Mouse (Mus musculus) forebrain, embryonic 15.5 days (tissue): ENCODE results near the gene Atl1. TPM values are rescaled to one million over a fixed set of nuclear protein-coding genes. Genes with fewer than 3 reads are reported as not detected.

Experiments
- ATAC-seq: fragments of 200-750 bp; cut with Nextera tagmentation; replicated peaks from 2 replicates; pipeline ENCODE4 v1.8.0; 2017; ENCODE audit warnings: mild to moderate bottlenecking, moderate TSS enrichment, moderate library complexity
- H3K27ac ChIP-seq: fragments of 300-500 bp; sonication (generic); replicated peaks from 2 replicates; pipeline ENCODE4 v1.5.1; 2015; ENCODE audit warnings: mild to moderate bottlenecking, inconsistent platforms
- H3K27me3 ChIP-seq: fragments of 300-500 bp; sonication (generic); 2 replicates; pipeline ENCODE4 v1.6.1; 2015; ENCODE audit warnings: inconsistent platforms
- H3K36me3 ChIP-seq: fragments of 300-500 bp; sonication (generic); 2 replicates; pipeline ENCODE4 v1.6.1; 2015; ENCODE audit warnings: mild to moderate bottlenecking, inconsistent platforms
- H3K4me1 ChIP-seq: fragments of 300-500 bp; sonication (generic); 2 replicates; pipeline ENCODE4 v1.6.1; 2015; ENCODE audit warnings: inconsistent platforms
- H3K4me2 ChIP-seq: fragments of 300-500 bp; sonication (generic); replicated peaks from 2 replicates; pipeline ENCODE4 v1.6.1; 2015; ENCODE audit warnings: mild to moderate bottlenecking, inconsistent platforms
- H3K4me3 ChIP-seq: fragments of 300-500 bp; sonication (generic); 2 replicates; pipeline ENCODE4 v1.5.1; 2015; ENCODE audit warnings: mild to moderate bottlenecking, inconsistent platforms
- H3K9ac ChIP-seq: fragments of 300-500 bp; sonication (generic); replicated peaks from 2 replicates; pipeline ENCODE4 v1.6.1; 2015; ENCODE audit warnings: mild to moderate bottlenecking, inconsistent platforms
- H3K9me3 ChIP-seq: fragments of 300-500 bp; sonication (generic); 2 replicates; pipeline ENCODE4 v1.6.1; 2016; ENCODE audit warnings: inconsistent platforms
- WGBS: fragments of 180-500 bp; shearing (Covaris S2); methylation state at CpG from one replicate; pipeline ENCODE4 v1.1.7; 2015; ENCODE audit warnings: mixed read lengths; 5-methylcytosine and 5-hydroxymethylcytosine counted together
- polyA plus RNA-seq: library from polyadenylated mRNA; unstranded; fragments of >200 nt; fragmentation: Nextera tagmentation; extraction: Ambion mirVana; gene quantifications from 2 replicates; pipeline ENCODE4 v1.2.1, GENCODE M21; 2015

Atl1 gene
- polyA plus RNA-seq, 1 experiment from 2014 or later: 123 TPM

DNA sequence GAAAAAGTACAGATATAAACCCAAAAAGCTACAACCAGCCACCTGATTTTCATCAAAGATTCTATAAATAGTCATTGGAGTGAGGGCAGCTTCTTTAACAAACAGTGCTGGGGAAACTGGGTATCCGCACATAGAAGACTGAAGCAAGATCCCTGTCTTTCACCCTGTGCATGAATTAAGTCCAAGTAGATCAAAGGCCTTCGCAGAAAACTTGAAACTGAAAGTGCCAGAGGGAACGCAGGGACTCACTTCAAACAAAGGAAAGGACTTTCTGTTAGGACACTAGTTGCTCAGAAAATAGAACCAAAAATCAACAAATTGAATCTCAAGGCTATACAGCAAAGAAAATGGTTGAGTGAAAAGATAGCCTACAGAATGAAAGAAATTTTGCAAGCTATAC, 103.0 kb downstream of the Atl1 start:
- no peaks in the 10 kb centered on the region for H3K9me3 ChIP-seq
- WGBS: 65% methylated on average over 3 of the region's 3 CpGs

DNA sequence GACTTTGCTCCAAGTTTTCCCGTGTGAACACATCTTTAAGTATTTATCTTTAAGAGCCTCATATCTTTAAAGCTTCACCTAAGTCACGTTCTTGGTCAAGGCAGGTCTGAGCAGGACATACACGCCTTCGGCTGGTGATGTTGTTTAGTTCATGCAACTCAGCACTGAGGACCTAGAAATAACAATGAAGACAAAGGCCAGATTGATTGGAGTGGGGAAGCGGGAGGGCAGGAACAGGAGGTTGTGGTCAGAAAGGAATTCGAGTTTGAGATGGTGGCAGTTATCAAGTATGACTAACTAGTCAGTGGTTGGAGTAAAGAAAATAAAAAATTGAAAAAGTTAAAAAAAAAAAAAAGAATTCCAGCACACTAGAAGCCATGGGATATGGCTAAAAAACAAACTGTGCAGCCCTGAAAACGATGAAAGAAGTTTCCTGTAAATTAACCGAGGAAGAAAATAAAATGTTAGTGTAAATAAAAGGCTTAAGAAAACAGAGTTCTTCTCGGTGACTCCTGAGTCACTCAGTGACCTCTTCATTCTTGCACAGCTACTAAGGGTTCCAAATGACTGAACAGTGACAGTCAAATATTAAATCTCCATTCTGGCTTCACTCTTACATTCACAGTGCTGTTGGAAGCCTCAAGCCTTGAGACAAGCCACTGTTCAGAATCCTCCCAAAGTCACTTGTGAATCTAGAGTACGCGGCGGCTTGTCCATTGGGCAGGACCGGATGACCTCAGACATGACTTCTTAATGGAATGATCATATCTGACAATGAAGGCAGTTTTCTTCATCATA, 106.0 kb downstream of the Atl1 start:
- Histone ChIP-seq H3K9ac (no peak overlapping the region), H3K9me3 (no peaks in the 10 kb centered on the region), H3K4me2 (no peak overlapping the region), H3K36me3 (no peaks in the 10 kb centered on the region), H3K4me3 (no peak overlapping the region), H3K27me3 (no peaks in the 10 kb centered on the region), H3K27ac (no peak overlapping the region), H3K4me1 (no peaks in the 10 kb centered on the region)
- ATAC-seq: no peak
- WGBS: 86% methylated on average over 13 of the region's 13 CpGs

More for the DNA sequence above, 103.0 kb downstream of the Atl1 start:
- H3K4me2 ChIP-seq: no peak overlapping the region
- H3K27me3 ChIP-seq: no peaks in the 10 kb centered on the region
- no peak overlapping the region for H3K27ac ChIP-seq
- no peak overlapping the region for H3K9ac ChIP-seq
- ATAC-seq: no peak
- H3K36me3 ChIP-seq: no peaks in the 10 kb centered on the region
- no peak overlapping the region for H3K4me3 ChIP-seq
- H3K4me1 ChIP-seq: no peaks in the 10 kb centered on the region

DNA sequence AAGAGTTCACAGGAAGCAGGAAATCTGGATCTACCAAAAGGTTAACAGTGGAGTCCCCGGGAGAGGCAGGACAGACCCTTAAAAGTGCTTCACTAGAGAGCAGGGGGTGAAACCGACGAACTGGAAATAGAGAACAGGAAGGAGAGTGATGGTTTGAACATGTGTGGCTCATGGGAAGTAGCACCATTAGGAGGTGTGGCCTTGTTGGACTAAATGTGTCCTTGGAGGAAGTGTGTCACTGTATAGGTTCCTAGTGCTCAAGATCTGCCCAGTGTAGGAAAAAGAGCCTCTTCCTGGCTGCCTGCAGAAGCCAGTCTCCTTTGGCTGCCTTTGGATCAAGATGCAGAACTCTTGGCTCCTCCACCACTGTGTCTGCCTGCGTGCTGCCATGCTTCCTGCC, 112.7 kb downstream of the Atl1 start:
- no peak for ATAC-seq
- H3K36me3 ChIP-seq: no peaks in the 10 kb centered on the region
- H3K9ac ChIP-seq: no peak overlapping the region
- no peaks in the 10 kb centered on the region for H3K27me3 ChIP-seq
- 87% methylated on average over 4 of the region's 4 CpGs for WGBS
- H3K9me3 ChIP-seq: no peaks in the 10 kb centered on the region
- no peak overlapping the region for H3K4me3 ChIP-seq
- no peaks in the 10 kb centered on the region for H3K4me1 ChIP-seq
- H3K4me2 ChIP-seq: no peak overlapping the region
- no peak overlapping the region for H3K27ac ChIP-seq

DNA sequence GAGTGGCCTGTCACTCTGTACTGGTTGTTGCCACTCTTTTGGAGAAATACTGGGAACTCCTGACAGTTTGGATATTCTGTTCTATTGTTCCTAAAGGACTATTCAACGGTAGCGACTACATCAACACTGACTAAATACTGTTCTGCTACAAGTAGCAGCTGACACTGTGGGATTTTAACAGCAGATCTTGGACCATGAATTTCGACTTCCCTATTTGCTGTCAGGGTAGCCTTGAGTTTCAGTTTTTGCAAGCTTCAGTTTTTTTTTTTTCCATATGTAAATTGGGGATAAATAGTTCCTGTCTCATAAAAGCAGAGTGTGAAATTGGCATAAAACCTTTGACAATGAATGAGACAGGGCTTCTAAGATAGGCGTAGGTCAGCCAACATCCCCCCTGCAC, 117.9 kb downstream of the Atl1 start:
- Histone ChIP-seq H3K27ac (no peak overlapping the region), H3K4me2 (no peak overlapping the region)
- WGBS: 90% methylated on average over 4 of the region's 4 CpGs

DNA sequence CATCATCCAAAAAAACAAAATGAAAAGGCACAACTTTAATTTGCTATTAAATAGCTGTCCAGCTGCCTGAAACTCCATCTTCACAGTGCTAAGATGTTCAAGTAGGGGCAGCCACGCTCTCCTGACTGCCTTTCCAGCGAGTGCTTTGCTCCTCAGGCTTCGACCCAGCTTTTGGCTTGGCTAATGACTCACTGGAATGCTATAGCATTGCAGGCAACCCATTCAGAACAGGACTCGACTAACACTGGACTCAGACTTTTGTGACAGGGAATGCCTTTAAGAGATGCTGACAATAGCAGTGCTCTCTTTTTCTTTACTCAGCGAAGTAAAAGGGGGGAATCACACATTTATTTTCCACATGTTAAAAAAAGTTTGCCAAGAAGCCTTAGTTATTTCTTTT, 119.3 kb downstream of the Atl1 start:
- peaks cover 30% of the 10 kb centered on the region for H3K36me3 ChIP-seq
- no peaks in the 10 kb centered on the region for H3K9me3 ChIP-seq
- no peak overlapping the region for H3K4me2 ChIP-seq
- no peak overlapping the region for H3K9ac ChIP-seq
- no peaks in the 10 kb centered on the region for H3K27me3 ChIP-seq
- H3K27ac ChIP-seq: no peak overlapping the region
- 22% methylated on average over 5 of the region's 5 CpGs for WGBS
- no peak for ATAC-seq
- H3K4me3 ChIP-seq: no peak overlapping the region
- no peaks in the 10 kb centered on the region for H3K4me1 ChIP-seq

More for the DNA sequence above, 117.9 kb downstream of the Atl1 start:
- H3K36me3 ChIP-seq: peaks cover 20% of the 10 kb centered on the region
- no peaks in the 10 kb centered on the region for H3K4me1 ChIP-seq
- H3K9ac ChIP-seq: no peak overlapping the region
- no peak overlapping the region for H3K4me3 ChIP-seq
- no peaks in the 10 kb centered on the region for H3K27me3 ChIP-seq
- no peak for ATAC-seq
- H3K9me3 ChIP-seq: no peaks in the 10 kb centered on the region

DNA sequence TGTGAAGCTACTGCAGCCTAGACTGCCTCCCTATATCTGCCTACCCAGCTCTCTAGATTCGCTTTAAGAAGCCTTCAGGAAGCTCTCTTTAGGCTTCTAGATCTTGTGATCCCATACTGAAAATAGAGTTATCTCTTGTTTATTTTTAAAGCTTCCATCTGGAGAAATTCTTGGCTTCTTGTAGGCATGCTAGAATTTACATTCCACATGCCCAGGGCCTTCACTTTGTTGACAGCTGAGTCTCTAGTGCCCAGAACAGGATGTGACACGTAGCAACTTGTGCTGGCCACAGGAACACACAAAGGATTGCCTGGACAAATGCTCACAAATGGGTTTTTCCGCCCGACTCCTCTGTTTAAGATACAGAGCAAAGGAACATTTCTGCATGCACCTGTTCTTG, 123.5 kb downstream of the Atl1 start:
- 75% methylated on average over 4 of the region's 4 CpGs for WGBS

More for the DNA sequence above, 123.5 kb downstream of the Atl1 start:
- no peaks in the 10 kb centered on the region for H3K9me3 ChIP-seq
- no peak overlapping the region for H3K9ac ChIP-seq
- H3K27me3 ChIP-seq: no peaks in the 10 kb centered on the region
- 0 out of 2 replicates have a peak overlapping the region, but pooled peaks have one; percentile 19 for H3K27ac ChIP-seq
- no peak overlapping the region for H3K4me3 ChIP-seq
- no peak for ATAC-seq
- peaks cover 53% of the 10 kb centered on the region for H3K36me3 ChIP-seq
- no peak overlapping the region for H3K4me2 ChIP-seq
- no peaks in the 10 kb centered on the region for H3K4me1 ChIP-seq

Other genes with a start within 250 kb of the Atl1 start
- gene Sos2, start 210.8 kb upstream of the Atl1 start, polyA plus RNA-seq: 10.3 and 11.2 TPM in 2 replicates
- 12.5 and 14.4 TPM in 2 replicates for gene L2hgdh, start 167.7 kb upstream of the Atl1 start, polyA plus RNA-seq
- gene Atp5s, start 167.7 kb upstream of the Atl1 start, polyA plus RNA-seq: 24.3 and 25.9 TPM in 2 replicates
- gene Cdkl1, start 101.3 kb upstream of the Atl1 start, polyA plus RNA-seq: 3.6 and 5.6 TPM in 2 replicates
- 33.6 and 33.9 TPM in 2 replicates for gene Map4k5, start 586 bp downstream of the Atl1 start, polyA plus RNA-seq
- 4.1 TPM in 2 replicates for gene Sav1, start 94.4 kb downstream of the Atl1 start, polyA plus RNA-seq
- gene Nin, start 221.1 kb downstream of the Atl1 start, polyA plus RNA-seq: 33.5 and 34.9 TPM in 2 replicates